Mouse (Mus musculus) regulatory T cell (primary cell): ENCODE results near the gene Gpr68.

Experiments used
- in situ Hi-C: fragments of 300-600 bp; cut with MboI, MseI; formaldehyde crosslinking; loops from one replicate; pipeline ENCODE4 v1.15.1; 2025; ENCODE audit warnings: high pct_unique_total_duplicates

Gene Gpr68

GRCm38 (mm10) chr12:100873612-100874011, 34.4 kb downstream of the Gpr68 start:
- in situ Hi-C loops = no loop called here

- in situ Hi-C loops = no loop called here
Observed at GRCm38 (mm10) chr12:100871841-100872240, 36.2 kb downstream of the Gpr68 start.

GRCm38 (mm10) chr12:100871234-100871633, 36.8 kb downstream of the Gpr68 start:
- in situ Hi-C loops = no loop called here

- in situ Hi-C loops = no loop called here
Observed at GRCm38 (mm10) chr12:100868049-100868622, 39.9 kb downstream of the Gpr68 start.

- in situ Hi-C loops = no loop called here
Observed at GRCm38 (mm10) chr12:100867097-100867496, 40.9 kb downstream of the Gpr68 start.

- in situ Hi-C loops = no loop called here
Observed at GRCm38 (mm10) chr12:100865509-100866078, 42.4 kb downstream of the Gpr68 start.

- in situ Hi-C loops = no loop called here
Observed at GRCm38 (mm10) chr12:100865072-100865471, 42.9 kb downstream of the Gpr68 start.

- in situ Hi-C loops = no loop called here
Observed at GRCm38 (mm10) chr12:100862856-100863446, 45.0 kb downstream of the Gpr68 start.

- in situ Hi-C loops = no loop called here
Observed at GRCm38 (mm10) chr12:100862272-100862671, 45.7 kb downstream of the Gpr68 start.

GRCm38 (mm10) chr12:100857791-100858190, 50.2 kb downstream of the Gpr68 start:
- in situ Hi-C loops = no loop called here

- in situ Hi-C loops = no loop called here
Observed at GRCm38 (mm10) chr12:100856337-100856736, 51.7 kb downstream of the Gpr68 start.

GRCm38 (mm10) chr12:100852370-100852769, 55.6 kb downstream of the Gpr68 start:
- in situ Hi-C loops = loop anchor here (5.0 kb wide), 1 partner anchor 60 kb away; no protein-coding TSS in a partner anchor

- in situ Hi-C loops = loop anchor here (5.0 kb wide), 1 partner anchor 63 kb away; no protein-coding TSS in a partner anchor
Observed at GRCm38 (mm10) chr12:100849421-100850138, 58.4 kb downstream of the Gpr68 start.

GRCm38 (mm10) chr12:100847437-100848080, 60.4 kb downstream of the Gpr68 start:
- in situ Hi-C loops = no loop called here

- in situ Hi-C loops = no loop called here
Observed at GRCm38 (mm10) chr12:100846566-100846965, 61.4 kb downstream of the Gpr68 start.

GRCm38 (mm10) chr12:100845829-100846228, 62.2 kb downstream of the Gpr68 start:
- in situ Hi-C loops = no loop called here

- in situ Hi-C loops = loop anchor here (5.0 kb wide), 2 partner anchors 232 to 272 kb away; no protein-coding TSS in a partner anchor
Observed at GRCm38 (mm10) chr12:100844546-100844945, 63.5 kb downstream of the Gpr68 start.

- in situ Hi-C loops = loop anchor here (5.0 kb wide), 2 partner anchors 231 to 271 kb away; no protein-coding TSS in a partner anchor
Observed at GRCm38 (mm10) chr12:100843171-100843570, 64.8 kb downstream of the Gpr68 start.

GRCm38 (mm10) chr12:100841211-100841792, 66.7 kb downstream of the Gpr68 start:
- in situ Hi-C loops = loop anchor here (5.0 kb wide), 2 partner anchors 229 to 269 kb away; no protein-coding TSS in a partner anchor

GRCm38 (mm10) chr12:100839926-100840325, 68.1 kb downstream of the Gpr68 start:
- in situ Hi-C loops = loop anchor here (5.0 kb wide), 2 partner anchors 228 to 268 kb away; no protein-coding TSS in a partner anchor

GRCm38 (mm10) chr12:100839079-100839600, 68.9 kb downstream of the Gpr68 start:
- in situ Hi-C loops = no loop called here
